Mouse (Mus musculus): Measurements from ENCODE around the gene Trim8. TPM values are rescaled to one million over a fixed set of nuclear protein-coding genes. Genes with fewer than 3 reads are reported as not detected.
A peak's percentile ranks its signal among the peaks of the same experiment; 100 is the strongest.

The Trim8 gene
- polyA plus RNA-seq, 1 experiment from 2014 or later = 18.0 TPM

DNA sequence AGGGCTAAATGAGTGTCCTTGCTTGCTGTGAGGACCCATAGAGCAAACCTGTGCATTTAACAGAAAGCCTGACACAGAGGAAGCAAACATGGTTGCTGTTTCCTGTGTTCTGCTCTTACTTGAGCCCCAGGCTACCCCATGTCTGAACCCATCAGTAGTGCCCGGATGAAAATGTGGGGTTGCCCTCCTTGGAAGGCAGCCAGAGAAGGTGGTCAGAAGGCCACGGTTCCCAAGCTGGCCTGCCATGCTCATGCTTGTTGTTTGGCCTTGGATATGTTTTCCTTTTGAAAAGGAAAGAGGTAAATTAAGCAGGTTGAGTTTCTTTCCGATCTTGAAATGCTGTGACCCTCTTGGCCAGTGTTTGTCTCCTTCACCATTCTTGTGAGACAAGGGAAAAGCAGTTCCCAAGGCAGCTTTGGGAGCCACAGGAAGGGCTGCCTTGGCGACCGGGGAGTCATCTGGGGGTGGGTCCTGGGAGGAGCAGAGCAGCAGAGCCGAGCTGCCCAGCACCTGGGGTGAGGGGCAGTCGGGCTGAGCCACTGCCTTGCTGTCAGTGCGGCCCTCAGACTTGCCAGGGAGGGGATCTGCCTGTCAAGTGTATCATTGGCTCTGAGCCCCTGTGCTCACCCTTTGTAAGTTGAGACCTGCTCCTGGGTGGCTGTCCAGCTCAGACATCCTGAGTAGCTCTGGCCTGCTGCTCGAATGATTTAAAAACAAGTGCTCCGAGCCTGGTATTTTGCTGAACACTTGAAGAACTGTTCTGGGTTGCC lies 30.0 kb upstream of the Trim8 start:
- Histone ChIP-seq H3K4me1 (ENCODE audit: control insufficient read depth, insufficient read depth, low read length) (peaks cover 15% of the 10 kb centered on the region), H3K9ac (ENCODE audit: low read length) (no peak overlapping the region), H3K27me3 (ENCODE audit: control insufficient read depth, insufficient read depth, low read length) (no peaks in the 10 kb centered on the region), H3K4me2 (ENCODE audit: low read depth, severe bottlenecking) (no peak overlapping the region), H3K9me3 (ENCODE audit: control insufficient read depth, low read length) (no peaks in the 10 kb centered on the region), H3K4me3 (ENCODE audit: low read depth, low read length) (no peak overlapping the region), H3K27ac (replicated peaks; ENCODE audit: low read depth, low read length) (peak overlapping the region; percentile 38; the same call in 1 of the 2 replicates), H3K36me3 (ENCODE audit: control insufficient read depth, insufficient read depth, low read length) (peaks cover 6% of the 10 kb centered on the region)
- WGBS = 13% methylated on average over 10 of the region's 10 CpGs
- DNase-seq (ENCODE audit: low spot score) (peak; percentile 45), ATAC-seq (ENCODE audit: insufficient number of reproducible peaks, low FRiP score, low TSS enrichment, low read depth) (peak; percentile 35; the same call in 1 of the 2 replicates)

DNA sequence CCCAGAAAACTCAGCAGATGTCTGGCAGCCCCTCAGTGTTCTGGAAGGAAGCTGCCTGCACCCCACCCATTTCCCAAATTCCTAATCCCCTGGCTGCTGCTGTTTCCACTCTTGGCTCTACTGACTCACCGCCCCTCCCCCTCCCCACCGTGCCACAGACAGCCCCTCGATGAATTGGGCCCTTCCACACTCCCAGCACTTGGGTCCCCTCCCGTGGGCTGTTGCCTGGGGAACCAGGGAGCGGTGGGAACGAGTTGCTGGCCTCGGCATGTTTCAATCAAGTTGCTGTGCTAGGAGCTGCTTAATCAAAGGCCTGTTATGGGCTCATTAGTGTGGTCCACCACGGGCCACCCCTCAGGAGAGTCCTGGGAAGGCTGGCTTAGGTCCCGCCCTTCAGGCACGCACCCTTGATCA lies 24.1 kb upstream of the Trim8 start:
- no peak overlapping the region for H3K4me2 ChIP-seq (ENCODE audit: low read depth, severe bottlenecking)
- ATAC-seq (ENCODE audit: insufficient number of reproducible peaks, low FRiP score, low TSS enrichment, low read depth) = no peak
- H3K9ac ChIP-seq (ENCODE audit: low read length) = no peak overlapping the region
- H3K4me1 ChIP-seq (ENCODE audit: control insufficient read depth, insufficient read depth, low read length) = peaks cover 12% of the 10 kb centered on the region
- no peaks in the 10 kb centered on the region for H3K9me3 ChIP-seq (ENCODE audit: control insufficient read depth, low read length)
- H3K27ac ChIP-seq (replicated peaks; ENCODE audit: low read depth, low read length) = no peak overlapping the region
- DNase-seq (ENCODE audit: low spot score) = no peak
- WGBS = 34% methylated on average over 10 of the region's 10 CpGs
- peaks cover 13% of the 10 kb centered on the region for H3K36me3 ChIP-seq (ENCODE audit: control insufficient read depth, insufficient read depth, low read length)
- H3K4me3 ChIP-seq (ENCODE audit: low read depth, low read length) = no peak overlapping the region
- H3K27me3 ChIP-seq (ENCODE audit: control insufficient read depth, insufficient read depth, low read length) = no peaks in the 10 kb centered on the region

DNA sequence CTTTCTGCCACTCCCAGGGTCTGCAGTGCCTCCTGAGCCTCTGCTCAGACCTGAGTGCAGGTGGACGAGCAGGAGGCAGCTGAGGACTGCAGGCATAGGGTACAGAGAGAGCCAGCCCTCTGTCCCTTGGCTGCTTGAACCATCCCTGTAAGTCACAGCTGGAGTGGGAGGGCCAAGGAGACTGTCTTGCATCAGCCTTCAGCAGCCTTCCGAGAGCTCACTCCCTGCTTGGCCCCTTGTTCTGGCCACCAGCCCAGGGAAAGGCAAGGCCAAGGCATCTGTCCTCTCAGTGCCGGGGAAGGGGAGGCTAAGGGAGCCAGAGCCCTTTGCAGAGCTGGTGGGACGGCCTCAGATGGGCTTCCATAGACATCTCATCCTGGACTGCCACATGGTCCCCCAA lies 23.3 kb upstream of the Trim8 start:
- WGBS = 93% methylated on average over 4 of the region's 4 CpGs
- H3K9ac ChIP-seq (ENCODE audit: low read length) = no peak overlapping the region
- H3K27me3 ChIP-seq (ENCODE audit: control insufficient read depth, insufficient read depth, low read length) = no peaks in the 10 kb centered on the region
- peaks cover 13% of the 10 kb centered on the region for H3K36me3 ChIP-seq (ENCODE audit: control insufficient read depth, insufficient read depth, low read length)
- DNase-seq (ENCODE audit: low spot score) (no peak), ATAC-seq (ENCODE audit: insufficient number of reproducible peaks, low FRiP score, low TSS enrichment, low read depth) (no peak)
- H3K27ac ChIP-seq (replicated peaks; ENCODE audit: low read depth, low read length) = no peak overlapping the region
- H3K9me3 ChIP-seq (ENCODE audit: control insufficient read depth, low read length) = no peaks in the 10 kb centered on the region
- H3K4me2 ChIP-seq (ENCODE audit: low read depth, severe bottlenecking) = no peak overlapping the region
- H3K4me3 ChIP-seq (ENCODE audit: low read depth, low read length) = no peak overlapping the region
- H3K4me1 ChIP-seq (ENCODE audit: control insufficient read depth, insufficient read depth, low read length) = peaks cover 17% of the 10 kb centered on the region

DNA sequence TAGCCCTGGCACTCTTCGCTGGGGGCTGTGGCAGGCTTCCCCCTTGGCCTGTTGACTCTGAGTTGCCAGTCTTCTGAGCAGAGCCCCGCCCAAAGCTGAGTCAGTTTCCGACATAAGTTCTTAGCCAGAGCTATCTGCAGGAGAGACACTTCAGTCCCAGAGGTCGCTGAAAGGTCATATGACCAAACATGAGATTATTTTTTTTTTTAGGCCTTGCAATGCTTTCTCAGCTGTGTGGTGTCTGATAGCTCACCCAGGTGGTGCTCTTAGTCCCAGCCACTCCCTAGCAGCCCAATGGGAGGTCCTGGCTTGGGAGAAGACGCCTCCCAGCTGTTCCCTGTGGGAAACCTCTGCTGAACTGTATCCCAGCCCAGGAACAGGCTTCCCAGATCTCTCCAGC lies 22.7 kb upstream of the Trim8 start:
- no peak for ATAC-seq (ENCODE audit: insufficient number of reproducible peaks, low FRiP score, low TSS enrichment, low read depth)
- Histone ChIP-seq H3K4me2 (ENCODE audit: low read depth, severe bottlenecking) (no peak overlapping the region), H3K9ac (ENCODE audit: low read length) (no peak overlapping the region), H3K27me3 (ENCODE audit: control insufficient read depth, insufficient read depth, low read length) (no peaks in the 10 kb centered on the region), H3K4me3 (ENCODE audit: low read depth, low read length) (no peak overlapping the region), H3K4me1 (ENCODE audit: control insufficient read depth, insufficient read depth, low read length) (peaks cover 17% of the 10 kb centered on the region), H3K36me3 (ENCODE audit: control insufficient read depth, insufficient read depth, low read length) (peaks cover 11% of the 10 kb centered on the region; the same call in 1 of the 2 replicates), H3K27ac (replicated peaks; ENCODE audit: low read depth, low read length) (no peak overlapping the region), H3K9me3 (ENCODE audit: control insufficient read depth, low read length) (no peaks in the 10 kb centered on the region)
- DNase-seq (ENCODE audit: low spot score) = no peak
- WGBS = 66% methylated on average over 5 of the region's 5 CpGs

DNA sequence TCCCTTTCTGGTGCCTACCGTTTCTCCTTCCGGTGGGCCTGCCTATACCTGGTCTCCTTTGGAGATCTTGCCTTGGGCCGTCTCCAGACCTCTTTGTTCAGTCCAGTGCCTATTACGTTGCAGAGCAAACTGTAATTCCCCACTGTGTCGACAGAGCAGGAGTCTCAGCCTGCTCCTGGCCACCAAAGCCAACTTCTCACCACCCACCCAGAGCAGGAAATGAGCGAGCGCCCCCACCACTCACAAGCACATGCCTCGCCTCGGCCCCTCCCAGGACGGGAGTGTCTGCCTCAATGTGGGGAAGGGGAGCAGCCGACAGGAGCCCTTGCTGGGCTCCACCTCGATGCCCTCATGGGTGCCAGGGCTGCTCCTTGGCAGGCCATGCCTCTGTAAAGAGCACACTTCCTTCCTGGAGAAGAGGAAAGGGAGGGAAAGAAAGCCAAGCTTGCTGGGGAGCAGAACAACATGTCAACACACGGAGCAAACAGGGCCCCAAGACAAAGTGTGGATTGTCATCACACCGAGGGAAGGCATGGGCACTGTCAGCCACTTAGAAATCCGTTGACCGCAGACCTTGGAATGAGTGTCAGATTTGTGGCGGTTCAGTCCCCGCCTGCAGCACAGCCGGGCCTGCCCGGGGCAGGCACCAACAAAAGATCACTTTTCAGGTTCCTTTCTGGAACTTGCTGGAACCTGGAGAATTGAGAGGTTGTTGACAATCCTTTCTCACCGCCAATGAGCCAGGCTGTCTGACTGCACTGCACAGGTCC lies 22.0 kb upstream of the Trim8 start:
- ATAC-seq (ENCODE audit: insufficient number of reproducible peaks, low FRiP score, low TSS enrichment, low read depth) (no peak), DNase-seq (ENCODE audit: low spot score) (no peak)
- Histone ChIP-seq H3K4me3 (ENCODE audit: low read depth, low read length) (no peak overlapping the region), H3K9me3 (ENCODE audit: control insufficient read depth, low read length) (no peaks in the 10 kb centered on the region), H3K36me3 (ENCODE audit: control insufficient read depth, insufficient read depth, low read length) (peaks cover 11% of the 10 kb centered on the region; the same call in 1 of the 2 replicates), H3K27ac (replicated peaks; ENCODE audit: low read depth, low read length) (no peak overlapping the region), H3K9ac (ENCODE audit: low read length) (no peak overlapping the region), H3K4me2 (ENCODE audit: low read depth, severe bottlenecking) (no peak overlapping the region), H3K27me3 (ENCODE audit: control insufficient read depth, insufficient read depth, low read length) (no peaks in the 10 kb centered on the region), H3K4me1 (ENCODE audit: control insufficient read depth, insufficient read depth, low read length) (peaks cover 17% of the 10 kb centered on the region)
- 76% methylated on average over 21 of the region's 21 CpGs for WGBS

DNA sequence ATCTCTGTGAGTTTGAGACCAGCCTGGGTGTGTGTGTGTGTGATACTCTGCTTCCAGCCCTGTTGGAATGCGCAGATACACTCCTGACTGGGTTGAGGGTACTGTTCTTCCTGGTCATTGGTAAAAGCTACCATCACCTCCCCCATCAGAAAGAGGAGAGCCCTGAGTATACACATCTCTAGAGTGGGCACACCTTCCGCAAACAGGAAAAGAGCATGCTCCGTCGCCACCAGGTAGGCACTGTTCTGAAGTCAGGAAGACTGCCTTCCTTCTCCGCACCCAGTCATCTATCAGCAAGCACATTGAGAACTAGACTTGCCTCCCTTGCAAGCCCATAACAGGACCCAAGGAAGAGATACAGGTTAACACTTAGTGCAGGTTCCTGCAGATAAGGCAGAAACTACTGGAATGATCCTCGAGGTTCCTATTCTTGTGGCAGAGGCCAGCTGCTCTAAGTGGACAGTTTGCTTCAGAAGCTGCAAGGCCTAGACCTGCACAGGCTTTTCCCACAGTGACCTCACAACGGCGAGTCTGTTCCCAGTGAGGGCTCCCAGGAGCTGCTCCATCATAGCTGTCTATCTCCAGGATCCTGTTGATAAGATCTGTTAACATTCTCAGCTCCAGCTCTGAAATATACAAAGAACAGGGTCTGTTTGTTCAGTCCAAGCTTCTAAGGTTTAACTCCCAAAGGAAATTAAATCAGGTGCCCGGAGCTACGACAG lies 20.7 kb upstream of the Trim8 start:
- Histone ChIP-seq H3K36me3 (ENCODE audit: control insufficient read depth, insufficient read depth, low read length) (peaks cover 7% of the 10 kb centered on the region; the same call in 1 of the 2 replicates), H3K4me3 (ENCODE audit: low read depth, low read length) (no peak overlapping the region), H3K4me2 (ENCODE audit: low read depth, severe bottlenecking) (no peak overlapping the region), H3K9ac (ENCODE audit: low read length) (no peak overlapping the region), H3K27ac (replicated peaks; ENCODE audit: low read depth, low read length) (no peak overlapping the region), H3K9me3 (ENCODE audit: control insufficient read depth, low read length) (no peaks in the 10 kb centered on the region), H3K4me1 (ENCODE audit: control insufficient read depth, insufficient read depth, low read length) (peaks cover 18% of the 10 kb centered on the region), H3K27me3 (ENCODE audit: control insufficient read depth, insufficient read depth, low read length) (no peaks in the 10 kb centered on the region)
- DNase-seq (ENCODE audit: low spot score) (no peak), ATAC-seq (ENCODE audit: insufficient number of reproducible peaks, low FRiP score, low TSS enrichment, low read depth) (no peak)
- WGBS = 77% methylated on average over 10 of the region's 10 CpGs

DNA sequence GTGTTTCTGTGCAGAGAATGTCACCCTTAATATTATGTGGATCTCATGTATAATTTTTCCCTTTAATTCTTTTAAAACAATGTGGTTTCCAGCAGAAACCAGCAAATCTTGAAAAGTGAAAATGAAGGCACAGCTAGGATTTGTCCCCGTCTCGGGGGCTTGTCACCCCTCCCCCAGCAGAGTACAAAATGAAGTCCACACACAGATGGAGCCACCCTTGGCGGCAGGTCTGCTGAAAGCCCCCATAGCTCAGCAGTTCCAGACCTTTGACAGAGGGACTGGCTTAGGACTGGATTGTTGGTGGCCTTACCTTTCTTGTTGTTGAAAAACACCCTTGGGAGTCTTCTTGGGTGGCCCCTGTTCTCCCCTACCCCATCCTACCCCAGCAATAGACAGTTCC lies 20.1 kb upstream of the Trim8 start:
- Histone ChIP-seq H3K4me3 (ENCODE audit: low read depth, low read length) (no peak overlapping the region), H3K9me3 (ENCODE audit: control insufficient read depth, low read length) (no peaks in the 10 kb centered on the region), H3K4me2 (ENCODE audit: low read depth, severe bottlenecking) (no peak overlapping the region), H3K27me3 (ENCODE audit: control insufficient read depth, insufficient read depth, low read length) (no peaks in the 10 kb centered on the region), H3K4me1 (ENCODE audit: control insufficient read depth, insufficient read depth, low read length) (peaks cover 20% of the 10 kb centered on the region), H3K36me3 (ENCODE audit: control insufficient read depth, insufficient read depth, low read length) (peaks cover 7% of the 10 kb centered on the region; the same call in 1 of the 2 replicates), H3K9ac (ENCODE audit: low read length) (no peak overlapping the region), H3K27ac (replicated peaks; ENCODE audit: low read depth, low read length) (no peak overlapping the region)
- ATAC-seq (ENCODE audit: insufficient number of reproducible peaks, low FRiP score, low TSS enrichment, low read depth) (no peak), DNase-seq (ENCODE audit: low spot score) (no peak)
- WGBS = 54% methylated on average over 3 of the region's 3 CpGs

DNA sequence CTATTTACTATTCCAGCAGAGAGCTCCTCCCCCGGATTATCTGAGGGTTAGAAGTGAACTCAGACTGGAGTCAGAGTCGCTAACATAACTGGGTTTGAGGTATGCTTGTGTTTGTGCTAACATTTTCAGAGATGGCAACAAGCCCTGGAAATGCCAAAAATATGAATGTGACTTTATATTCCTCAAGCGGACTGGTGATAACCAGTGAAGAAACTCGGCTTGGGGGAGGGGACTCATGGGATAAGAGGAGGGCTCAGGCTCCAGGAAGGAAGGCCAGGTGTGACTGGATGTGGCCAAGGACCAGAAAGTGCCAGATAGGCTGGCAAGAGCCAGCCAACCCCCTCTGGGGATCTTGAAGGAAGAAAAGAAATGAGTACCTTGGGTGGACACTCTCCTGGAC lies 19.7 kb upstream of the Trim8 start:
- ATAC-seq (ENCODE audit: insufficient number of reproducible peaks, low FRiP score, low TSS enrichment, low read depth) (no peak), DNase-seq (ENCODE audit: low spot score) (no peak)
- Histone ChIP-seq H3K4me1 (ENCODE audit: control insufficient read depth, insufficient read depth, low read length) (peaks cover 20% of the 10 kb centered on the region), H3K4me2 (ENCODE audit: low read depth, severe bottlenecking) (no peak overlapping the region), H3K4me3 (ENCODE audit: low read depth, low read length) (no peak overlapping the region), H3K9ac (ENCODE audit: low read length) (no peak overlapping the region), H3K36me3 (ENCODE audit: control insufficient read depth, insufficient read depth, low read length) (peaks cover 7% of the 10 kb centered on the region; the same call in 1 of the 2 replicates), H3K27ac (replicated peaks; ENCODE audit: low read depth, low read length) (no peak overlapping the region), H3K9me3 (ENCODE audit: control insufficient read depth, low read length) (no peaks in the 10 kb centered on the region), H3K27me3 (ENCODE audit: control insufficient read depth, insufficient read depth, low read length) (no peaks in the 10 kb centered on the region)
- WGBS = 38% methylated on average over 4 of the region's 4 CpGs
